Mouse (Mus musculus): ENCODE measurements at regions not wholly inside any gene's neighbourhood (a gene's known extent, or its start where the extent isn't known, plus 50 kb on each side); places are given as distances from the start of the nearest gene placed in this dataset.
"Not testable (repeated sequence)": the region's sequence is repeated elsewhere in the genome, so short reads cannot be mapped to it uniquely, and the experiment has no call there.

- DNase-seq (ENCODE audit: low spot score in 2 of 2) = no peak
Measured at GRCm38 (mm10) chr5:97330074-97330473, 62.1 kb downstream of the Naa11 start.

- DNase-seq (ENCODE audit: low spot score in 2 of 2) = no peak
Measured at GRCm38 (mm10) chr5:97325831-97326230, 66.3 kb downstream of the Naa11 start.

- no peak for DNase-seq (ENCODE audit: low spot score in 2 of 2)
Measured at GRCm38 (mm10) chr5:97323873-97324272, 68.3 kb downstream of the Naa11 start.

GRCm38 (mm10) chr5:97319816-97320487, 72.2 kb downstream of the Naa11 start:
- no peak for DNase-seq (ENCODE audit: low spot score in 2 of 2)

GRCm38 (mm10) chr5:97306902-97307301, 85.3 kb downstream of the Naa11 start:
- no peak for DNase-seq (ENCODE audit: low spot score in 2 of 2)

GRCm38 (mm10) chr5:97304921-97305320, 87.3 kb downstream of the Naa11 start:
- DNase-seq (ENCODE audit: low spot score in 2 of 2) = no peak

- no peak for DNase-seq (ENCODE audit: low spot score in 2 of 2)
Measured at GRCm38 (mm10) chr5:97301621-97302020, 90.6 kb downstream of the Naa11 start.

GRCm38 (mm10) chr5:97300861-97301260, 91.3 kb downstream of the Naa11 start:
- peak; percentile 32 to 39 for DNase-seq (ENCODE audit: low spot score in 2 of 2)

- no peak for DNase-seq (ENCODE audit: low spot score in 2 of 2)
Measured at GRCm38 (mm10) chr5:97300114-97300840, 91.9 kb downstream of the Naa11 start.

GRCm38 (mm10) chr5:97299631-97300030, 92.5 kb downstream of the Naa11 start:
- no peak for DNase-seq (ENCODE audit: low spot score in 2 of 2)

GRCm38 (mm10) chr5:97296213-97296612, 96.0 kb downstream of the Naa11 start:
- no peak for DNase-seq (ENCODE audit: low spot score in 2 of 2)

- DNase-seq (ENCODE audit: low spot score in 2 of 2) = no peak
Measured at GRCm38 (mm10) chr5:97290166-97290681, 102.0 kb downstream of the Naa11 start.

GRCm38 (mm10) chr5:97289401-97290165, 102.6 kb downstream of the Naa11 start:
- DNase-seq (ENCODE audit: low spot score in 2 of 2) = peak in 1 of 2 experiments; percentile 39

GRCm38 (mm10) chr5:97279455-97279854, 112.7 kb downstream of the Naa11 start:
- DNase-seq (ENCODE audit: low spot score in 2 of 2) = no peak

- DNase-seq (ENCODE audit: low spot score in 2 of 2) = peak in 1 of 2 experiments; percentile 5
Measured at GRCm38 (mm10) chr5:97277795-97278572, 114.2 kb downstream of the Naa11 start.

GRCm38 (mm10) chr5:97276724-97277123, 115.5 kb downstream of the Naa11 start:
- no peak for DNase-seq (ENCODE audit: low spot score in 2 of 2)

GRCm38 (mm10) chr5:97264666-97265065, 127.5 kb downstream of the Naa11 start:
- DNase-seq (ENCODE audit: low spot score in 2 of 2) = not testable (repeated sequence)

- DNase-seq (ENCODE audit: low spot score in 2 of 2) = no peak
Measured at GRCm38 (mm10) chr5:97257106-97257505, 135.1 kb downstream of the Naa11 start.

GRCm38 (mm10) chr5:97256445-97257060, 135.6 kb downstream of the Naa11 start:
- no peak for DNase-seq (ENCODE audit: low spot score in 2 of 2)

GRCm38 (mm10) chr5:97236930-97237329, 125.5 kb upstream of the Paqr3 start:
- no peak for DNase-seq (ENCODE audit: low spot score in 2 of 2)

GRCm38 (mm10) chr5:97226425-97226824, 115.0 kb upstream of the Paqr3 start:
- no peak for DNase-seq (ENCODE audit: low spot score in 2 of 2)

Data from right cerebral cortex, postnatal 36 days (tissue).